Mouse (Mus musculus) stomach, postnatal 0 days (tissue): ENCODE results near the gene Rabep1.

Experiments used
- CTCF ChIP-seq: IDR thresholded peaks from 2 replicates; pipeline ENCODE4 v1.5.1; 2016; ENCODE audit warnings: antibody characterized with exemption, low read depth, mild to moderate bottlenecking, moderate library complexity
- EP300 ChIP-seq: optimal IDR thresholded peaks from 2 replicates; pipeline ENCODE3; 2016; ENCODE audit warnings: antibody characterized with exemption

- TF ChIP-seq CTCF (no peak), EP300 (no peak)
These were observed 7.5 kb upstream of the Rabep1 start for GRCm38 (mm10) chr11:70837031-70837430.
